Mouse (Mus musculus) adrenal gland, adult 8-10 months (tissue): ENCODE results near the gene Il11ra1. TPM values are rescaled to one million over a fixed set of nuclear protein-coding genes. Genes with fewer than 3 reads are reported as not detected.
"Not testable (repeated sequence)": the region's sequence is repeated elsewhere in the genome, so short reads cannot be mapped to it uniquely, and the experiment has no call there.

ENCODE experiments used
- DNase-seq: peaks from one replicate; pipeline ENCODE4 v3.0.0; 2022
- total RNA-seq, 4 experiments: library from RNA; stranded (reverse); gene quantifications; 2 replicates each; pipeline ENCODE4 v1.2.4; 2022

Il11ra1 gene
- total RNA-seq, 4 experiments from 2014 or later = 81.8 to 130 (median 112) TPM

GRCm38 (mm10) chr4:41681176-41681575 is 18.6 kb upstream of the Il11ra1 start:
- DNase-seq = no peak

- no peak for DNase-seq
These were observed 17.8 kb upstream of the Il11ra1 start for GRCm38 (mm10) chr4:41681947-41682346.

GRCm38 (mm10) chr4:41682789-41683188 is 17.0 kb upstream of the Il11ra1 start:
- no peak for DNase-seq

- DNase-seq = not testable (repeated sequence)
These were observed 16.5 kb upstream of the Il11ra1 start for GRCm38 (mm10) chr4:41683303-41683702.

DNA sequence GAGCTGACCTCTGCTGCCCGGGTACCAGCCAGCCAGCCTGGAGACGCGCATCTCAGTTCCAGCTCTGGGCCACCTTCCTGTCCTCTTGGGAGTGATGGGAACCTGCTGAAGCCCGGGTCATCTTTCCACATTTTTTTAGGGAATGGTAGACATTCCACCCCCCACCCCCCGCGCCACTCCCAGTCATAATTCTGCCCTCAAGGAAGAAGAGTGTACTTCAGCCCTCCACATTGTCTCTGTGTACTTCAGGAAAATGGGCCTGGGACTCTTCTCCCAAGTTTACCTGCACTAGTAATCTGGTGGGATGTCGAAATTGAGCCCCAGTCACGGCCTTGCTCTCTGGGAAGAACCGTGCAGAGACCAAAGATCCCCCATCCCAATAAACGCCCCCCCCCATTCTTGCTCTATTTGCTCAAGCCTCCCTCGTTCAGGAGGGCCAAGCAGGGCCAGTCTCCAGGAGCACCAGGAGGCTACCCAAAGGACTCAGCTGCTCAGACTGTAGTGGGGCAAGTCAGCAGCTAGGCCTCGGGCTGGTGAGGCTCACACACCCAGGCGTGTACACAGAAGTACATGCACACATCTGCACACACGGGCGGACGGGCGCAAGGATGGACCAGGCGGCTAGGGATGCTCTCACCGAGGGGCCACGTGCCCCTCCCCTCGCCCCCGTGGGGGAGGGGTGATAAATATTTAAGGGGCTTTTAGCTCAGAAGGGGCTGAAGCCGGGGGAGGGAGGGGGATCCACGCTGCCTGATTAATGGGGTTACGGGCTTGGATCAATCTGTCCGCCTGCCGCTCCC is 15.5 kb upstream of the Il11ra1 start:
- DNase-seq = not testable (repeated sequence)

GRCm38 (mm10) chr4:41684931-41685453 is 14.8 kb upstream of the Il11ra1 start:
- DNase-seq = not testable (repeated sequence)

- DNase-seq = not testable (repeated sequence)
These were observed 13.8 kb upstream of the Il11ra1 start for GRCm38 (mm10) chr4:41685882-41686492.

GRCm38 (mm10) chr4:41688562-41688961 is 11.2 kb upstream of the Il11ra1 start:
- DNase-seq = not testable (repeated sequence)

GRCm38 (mm10) chr4:41690014-41690413 is 9.8 kb upstream of the Il11ra1 start:
- DNase-seq = not testable (repeated sequence)

GRCm38 (mm10) chr4:41693511-41693910 is 6.3 kb upstream of the Il11ra1 start:
- not testable (repeated sequence) for DNase-seq

- not testable (repeated sequence) for DNase-seq
These were observed 4.0 kb upstream of the Il11ra1 start for GRCm38 (mm10) chr4:41695800-41696199.

DNA sequence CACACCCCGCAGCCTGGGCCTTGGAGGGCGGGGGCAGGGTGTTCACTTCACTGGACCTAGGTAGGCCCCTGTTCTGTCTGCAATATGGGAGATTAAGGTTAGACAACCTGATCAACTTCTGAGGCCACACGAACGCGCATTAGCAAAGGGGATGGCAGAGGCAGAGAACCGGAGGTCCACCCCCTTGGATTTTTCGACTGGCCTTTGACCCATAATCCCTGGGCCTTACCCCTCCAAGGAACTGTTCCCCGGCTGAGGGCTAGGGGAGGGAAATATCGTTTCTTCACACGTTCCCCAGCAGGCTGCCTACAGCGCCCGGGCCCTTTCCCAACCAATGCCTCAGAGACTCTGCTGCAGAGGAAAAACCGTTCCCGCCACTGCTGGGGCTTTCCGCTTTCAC is 3.3 kb upstream of the Il11ra1 start:
- DNase-seq = not testable (repeated sequence)

- peak; percentile 74 for DNase-seq
These were observed 2.6 kb upstream of the Il11ra1 start, which contains the start of gene Cntfr for GRCm38 (mm10) chr4:41696930-41697841. Cntfr (minus strand) TSS chr4:41697089.

GRCm38 (mm10) chr4:41698421-41699016 is 1.3 kb upstream of the Il11ra1 start:
- DNase-seq = not testable (repeated sequence)

- not testable (repeated sequence) for DNase-seq
These were observed 435 bp downstream of the Il11ra1 start for GRCm38 (mm10) chr4:41700224-41700623.

DNA sequence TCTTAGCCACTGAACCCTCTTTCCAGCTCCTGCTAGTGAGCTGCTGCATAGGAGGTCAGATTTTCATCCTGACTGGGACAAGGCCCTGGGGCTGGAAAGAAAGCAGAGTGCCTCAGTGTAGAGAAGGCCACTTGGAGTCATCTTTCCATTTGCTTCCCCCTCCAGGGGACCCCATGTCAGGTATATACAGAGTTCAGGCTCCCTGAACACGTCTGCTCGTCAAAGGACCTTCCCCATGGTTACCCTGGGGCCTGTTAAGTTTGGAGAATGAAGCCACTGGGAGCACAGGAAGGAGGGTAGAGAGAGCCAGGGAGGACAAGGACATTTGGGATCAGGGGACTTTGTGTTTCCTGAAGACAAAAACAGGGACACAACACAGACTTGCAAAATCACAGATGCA is 2.4 kb downstream of the Il11ra1 start:
- DNase-seq = not testable (repeated sequence)

DNA sequence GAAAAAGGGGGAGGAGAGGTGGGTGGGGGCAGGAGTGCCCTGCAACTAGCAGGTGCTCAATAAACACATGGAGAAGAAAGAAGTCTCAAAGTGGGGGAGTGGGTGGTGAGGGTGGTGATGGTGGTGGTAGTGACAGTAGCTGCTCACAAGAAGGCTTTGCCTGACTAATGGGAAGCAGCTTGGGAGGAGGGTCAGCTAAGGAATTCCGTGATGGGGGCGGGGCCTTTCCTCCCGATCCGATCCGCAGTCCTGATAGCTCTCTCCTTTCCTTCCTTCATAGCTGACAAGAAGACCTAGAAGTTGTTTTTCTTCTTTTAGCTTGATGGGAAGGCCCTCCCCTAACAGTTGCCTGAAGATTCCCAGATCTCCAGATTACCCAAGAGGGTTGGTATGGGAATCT is 4.9 kb downstream of the Il11ra1 start:
- DNase-seq = no peak

DNA sequence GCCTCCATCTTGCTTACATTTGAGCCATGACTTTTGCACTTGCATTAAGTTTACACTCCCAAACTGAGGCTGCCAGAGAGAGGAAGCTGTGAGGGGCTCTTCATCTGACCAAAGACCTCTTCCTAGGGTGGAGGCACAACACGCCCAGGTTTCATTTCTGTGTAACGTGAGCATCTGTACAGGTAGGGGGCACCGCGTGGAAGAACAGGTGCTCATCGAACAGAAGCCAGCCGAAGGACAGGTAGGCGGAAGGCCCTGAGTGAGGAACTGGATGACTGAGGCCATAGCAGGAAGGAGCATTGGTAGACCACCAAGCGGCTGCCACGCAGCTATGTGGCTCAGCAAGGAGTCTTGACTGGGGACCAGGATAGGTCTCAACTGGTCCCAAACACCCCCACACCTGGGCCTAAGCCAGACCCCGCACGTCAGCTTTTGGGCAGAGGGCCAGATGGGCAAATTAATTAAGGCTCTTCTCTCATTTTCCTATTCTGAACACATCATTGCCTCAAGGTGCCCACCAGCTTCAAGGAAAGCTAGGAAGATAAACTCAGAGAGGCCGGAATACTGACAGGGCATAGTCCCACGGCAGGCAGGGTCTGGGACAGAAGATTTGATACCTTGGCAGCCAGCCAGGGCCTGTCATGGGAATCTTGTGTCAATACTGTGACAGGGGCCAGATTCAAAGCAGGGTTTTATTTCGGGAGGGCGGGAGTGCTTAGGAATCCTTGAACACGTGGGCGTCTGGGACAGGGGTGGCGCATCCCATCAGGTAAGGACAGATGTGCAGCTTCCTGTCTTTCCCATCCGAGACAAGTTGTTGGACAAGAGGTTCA is 6.3 kb downstream of the Il11ra1 start:
- no peak for DNase-seq

- DNase-seq = no peak
These were observed 7.3 kb downstream of the Il11ra1 start for GRCm38 (mm10) chr4:41707011-41707535.

- DNase-seq = no peak
These were observed 8.5 kb downstream of the Il11ra1 start for GRCm38 (mm10) chr4:41708192-41708745.
